In genomic region chr17:6778771-6779509, GRCm38 (mm10) we compare ENCODE assay signal across 8 mouse cellular contexts. TPM values are rescaled to one million over a fixed set of nuclear protein-coding genes. Genes with fewer than 3 reads are reported as not detected.
DNase-seq lines count a peak whose midpoint lies in the region; ATAC-seq lines count a peak whose summit lies in the region.

No protein-coding gene starts in this region.

- WGBS in limb, embryonic 11.5 days, result 6% methylated on average over 23 of the region's 23 CpGs
- WGBS in midbrain, embryonic 12.5 days, result 9% methylated on average over 23 of the region's 23 CpGs
- WGBS in stomach, embryonic 15.5 days, result 5% methylated on average over 23 of the region's 23 CpGs

- ATAC-seq in limb, embryonic 11.5 days (ENCODE audit: insufficient number of reproducible peaks, low FRiP score, low TSS enrichment, low read depth), result 0 out of 2 replicates have a peak, but pooled peaks have one; percentile 42
- peak; percentile 48; the same call in 1 of the 2 replicates for ATAC-seq in midbrain, embryonic 12.5 days (ENCODE audit: low FRiP score, low read depth)
- no peak for ATAC-seq in stomach, embryonic 15.5 days (ENCODE audit: insufficient read depth, low FRiP score, low read depth)

- intact Hi-C loops in heart, postnatal 36 days (cut with DNase I), result no loop called here

- H3K27ac ChIP-seq in limb, embryonic 11.5 days (replicated peaks; ENCODE audit: low read depth, low read length), result no peak overlapping the region; the same call in 1 of the 2 replicates
- H3K27ac ChIP-seq in midbrain, embryonic 12.5 days (replicated peaks), result no peak overlapping the region
- H3K27ac ChIP-seq in stomach, embryonic 15.5 days, result peak overlapping the region; percentile 78

- peaks cover 9% of the 10 kb centered on the region; the same call in 1 of the 2 replicates for H3K4me1 ChIP-seq in limb, embryonic 11.5 days (ENCODE audit: control insufficient read depth, insufficient read depth, low read length)
- H3K4me1 ChIP-seq in midbrain, embryonic 12.5 days, result peaks cover 46% of the 10 kb centered on the region
- H3K4me1 ChIP-seq in stomach, embryonic 15.5 days, result peaks cover 28% of the 10 kb centered on the region

- peak overlapping the region; percentile 79 for H3K4me2 ChIP-seq in limb, embryonic 11.5 days (ENCODE audit: low read depth, severe bottlenecking)
- H3K4me2 ChIP-seq in midbrain, embryonic 12.5 days (replicated peaks), result peak overlapping the region; percentile 61
- H3K4me2 ChIP-seq in stomach, embryonic 15.5 days, result peak overlapping the region; percentile 84

- peak overlapping the region; percentile 43; the same call in 1 of the 2 replicates for H3K9ac ChIP-seq in limb, embryonic 11.5 days (ENCODE audit: low read length)
- H3K9ac ChIP-seq in midbrain, embryonic 12.5 days (replicated peaks), result peak overlapping the region; percentile 24; the same call in 1 of the 2 replicates
- H3K9ac ChIP-seq in stomach, embryonic 15.5 days, result no peak overlapping the region

- H3K27me3 ChIP-seq in limb, embryonic 11.5 days (ENCODE audit: control insufficient read depth, insufficient read depth, low read length), result 0 out of 2 replicates have a peak, but pooled peaks cover 4% of the 10 kb centered on the region
- H3K27me3 ChIP-seq in midbrain, embryonic 12.5 days, result peaks cover 55% of the 10 kb centered on the region
- no peaks in the 10 kb centered on the region for H3K27me3 ChIP-seq in stomach, embryonic 15.5 days (replicated peaks)

- no peaks in the 10 kb centered on the region for H3K9me3 ChIP-seq in limb, embryonic 11.5 days (ENCODE audit: control insufficient read depth, low read length)
- H3K9me3 ChIP-seq in midbrain, embryonic 12.5 days, result no peaks in the 10 kb centered on the region
- no peaks in the 10 kb centered on the region for H3K9me3 ChIP-seq in stomach, embryonic 15.5 days

- H3K4me3 ChIP-seq in limb, embryonic 11.5 days (ENCODE audit: low read depth, low read length), result peak overlapping the region; percentile 33
- peak overlapping the region; percentile 33 for H3K4me3 ChIP-seq in midbrain, embryonic 12.5 days
- H3K4me3 ChIP-seq in stomach, embryonic 15.5 days (replicated peaks), result peak overlapping the region; percentile 88

- peak; percentile 17 for DNase-seq in layer of hippocampus, adult 11-12 months (ENCODE audit: low spot score)
- no peak for DNase-seq in layer of hippocampus, postnatal 14 days (ENCODE audit: low spot score in 2 of 2)
- DNase-seq in ZHBTc4 (ENCODE audit: low read depth, low spot score), result peak; percentile 88
- DNase-seq in fibroblast of lung, adult 2 months (ENCODE audit: low read depth), result peak; percentile 72
- peak; percentile 42 to 62 for DNase-seq in heart, postnatal 36 days
- DNase-seq in limb, embryonic 11.5 days (ENCODE audit: low spot score), result peak; percentile 76

- H3K36me3 ChIP-seq in limb, embryonic 11.5 days (ENCODE audit: control insufficient read depth, insufficient read depth, low read length), result no peaks in the 10 kb centered on the region
- no peaks in the 10 kb centered on the region for H3K36me3 ChIP-seq in midbrain, embryonic 12.5 days
- H3K36me3 ChIP-seq in stomach, embryonic 15.5 days, result no peaks in the 10 kb centered on the region

RNA-seq across cellular contexts. Expression of gene Ezr, which starts 3.6 kb away (rescaled TPM):
- 10 to 100 TPM; 63.0 to 68.2 TPM for total RNA-seq in layer of hippocampus, postnatal 14 days (2021)
- 10 to 100 TPM; 35.0 to 43.3 TPM for total RNA-seq in heart, postnatal 36 days (2021)
- 25.6 and 26.9 TPM in 2 replicates for polyA plus RNA-seq in limb, embryonic 11.5 days (2014; fragmentation: Nextera tagmentation; extraction: Ambion mirVana)
- 53.2 and 60.8 TPM in 2 replicates for polyA plus RNA-seq in midbrain, embryonic 12.5 days (2016; fragmentation: Nextera tagmentation; extraction: Ambion mirVana)
- 223 and 228 TPM in 2 replicates for polyA plus RNA-seq in stomach, embryonic 15.5 days (2015; fragmentation: Nextera tagmentation; extraction: Ambion mirVana)

Comparison
In these comparisons a context has a peak if more than half of its experiments do, and no peak if none do; other contexts are left out.
1. DNase-seq: peak in layer of hippocampus, adult 11-12 months (single experiment), ZHBTc4 (single experiment), fibroblast of lung, adult 2 months (single experiment), heart, postnatal 36 days (2 of 2) and limb, embryonic 11.5 days (single experiment); none in layer of hippocampus, postnatal 14 days (0 of 2).
2. H3K4me3 ChIP-seq: peak in every context shown above with its lines; median percentile 88 in stomach, embryonic 15.5 days; 33 in limb, embryonic 11.5 days; 33 in midbrain, embryonic 12.5 days.
3. Peak in every context shown above with its lines, with median percentiles within 50 percentile points of each other: H3K4me2 ChIP-seq.